Mouse (Mus musculus) testis, adult 2 months (tissue): ENCODE measurements around the gene Pms2.

Source experiments
- CTCF ChIP-seq: fragments of 200-500 bp; IDR thresholded peaks from 2 replicates; pipeline ENCODE4 v1.5.1; 2012; ENCODE audit warnings: low read depth, mild to moderate bottlenecking, inconsistent platforms, low read length, moderate library complexity; ENCODE audit not compliant: control insufficient read depth, insufficient read depth, insufficient replicate concordance
- POLR2A ChIP-seq: fragments of 200-500 bp; IDR thresholded peaks from 2 replicates; pipeline ENCODE4 v1.6.1; 2012; ENCODE audit warnings: low read depth, mild to moderate bottlenecking, inconsistent platforms, low read length, moderate library complexity; ENCODE audit not compliant: control insufficient read depth

GRCm38 (mm10) chr5:143933414-143933813 lies 23.6 kb downstream of the Pms2 start:
- TF ChIP-seq CTCF (no peak), POLR2A (no peak)
